In the genomic region with DNA sequence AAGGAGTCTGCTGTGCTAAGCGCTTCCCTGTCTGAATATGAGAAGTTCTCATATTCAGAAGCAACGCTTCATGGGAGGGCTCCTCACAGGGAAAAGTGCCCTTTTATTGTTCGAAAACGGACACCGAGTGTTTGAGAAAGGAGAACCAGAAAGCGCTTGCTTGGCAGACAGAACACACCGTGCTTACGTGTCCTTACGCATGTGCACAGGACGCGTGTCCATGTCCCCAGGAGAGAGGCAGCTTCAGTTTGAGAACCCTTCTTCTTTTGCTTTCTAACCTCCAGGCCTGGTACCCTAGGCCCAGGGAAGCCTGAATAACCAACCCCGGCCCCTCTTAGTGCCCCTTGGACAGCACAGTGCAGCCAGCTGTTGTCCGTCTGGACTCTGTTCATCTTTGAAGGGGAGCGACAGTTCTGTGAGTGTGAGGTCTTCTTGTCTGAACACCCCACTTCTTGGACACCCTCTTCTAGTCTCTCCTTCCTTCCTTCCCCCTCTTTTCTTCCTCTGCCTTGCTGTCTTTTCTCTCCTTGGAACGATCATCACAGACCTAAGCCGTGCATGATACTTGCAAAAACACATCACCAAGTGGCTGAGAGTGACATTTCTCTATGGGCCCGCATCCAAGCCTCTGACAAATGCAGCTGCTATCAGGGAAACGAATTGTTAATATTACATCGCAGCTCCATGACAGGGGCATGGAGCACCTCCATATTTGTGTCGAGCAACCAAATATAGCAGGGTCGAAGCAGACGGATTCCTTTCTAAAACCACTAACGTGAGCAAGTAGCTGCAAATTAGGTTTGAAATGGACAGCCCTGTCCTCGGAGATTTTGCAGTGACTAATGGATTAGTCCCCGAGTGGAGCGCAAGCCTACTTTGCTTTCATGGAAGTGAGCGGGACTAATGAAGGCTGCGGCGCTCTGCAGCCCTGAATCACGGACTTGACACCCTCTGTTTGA, we compare ENCODE assay signal across 9 mouse cellular contexts.
DNase-seq lines count a peak whose midpoint lies in the region; ATAC-seq and TF ChIP-seq lines count a peak whose summit lies in the region.
"Had no signal": no experiment of that assay in that cellular context is flagged by ENCODE, and none has a peak within 500 bp of the region (broad histone marks: within the 10 kb centered on the region; RNA-seq: fewer than 3 reads in every experiment).

No protein-coding gene starts in this region.

- no peak overlapping the region for H3K9ac ChIP-seq in embryonic facial prominence, embryonic 13.5 days
- H3K9ac ChIP-seq in hindbrain, postnatal 0 days (replicated peaks; ENCODE audit: low read length): no peak overlapping the region
- peak overlapping the region; percentile 23; the same call in 1 of the 2 replicates for H3K9ac ChIP-seq in neural tube, embryonic 13.5 days
- no peak overlapping the region for H3K9ac ChIP-seq in liver, embryonic 12.5 days
- H3K9ac ChIP-seq: liver, embryonic 15.5 days had no signal

- peak; percentile 18; the same call in 1 of the 2 replicates for TF ChIP-seq CTCF in hindbrain, postnatal 0 days (IDR thresholded peaks at IDR 0.05; ENCODE audit: low read depth)

- peak; percentile 30 to 37 for DNase-seq in layer of hippocampus, postnatal 10 days (ENCODE audit: low spot score in 2 of 2)
- no peak for DNase-seq in layer of hippocampus, postnatal 25 days (ENCODE audit: extremely low spot score in 1 of 2, low spot score in 1 of 2)
- peak; percentile 56 for DNase-seq in hindbrain, postnatal 0 days (ENCODE audit: low spot score)
- DNase-seq in thymus, postnatal 10 days (ENCODE audit: low spot score in 2 of 2): no peak
- DNase-seq: cerebellum, adult 9-10 months had no signal

- H3K27ac ChIP-seq in embryonic facial prominence, embryonic 13.5 days: 0 out of 2 replicates have a peak overlapping the region, but pooled peaks have one; percentile 11
- peak overlapping the region; percentile 22; the same call in 1 of the 2 replicates for H3K27ac ChIP-seq in hindbrain, postnatal 0 days
- H3K27ac ChIP-seq in neural tube, embryonic 13.5 days (replicated peaks): peak overlapping the region; percentile 61
- no peak overlapping the region for H3K27ac ChIP-seq in liver, embryonic 12.5 days
- H3K27ac ChIP-seq: liver, embryonic 15.5 days had no signal

- H3K4me3 ChIP-seq in embryonic facial prominence, embryonic 13.5 days: no peak overlapping the region
- H3K4me3 ChIP-seq in hindbrain, postnatal 0 days (ENCODE audit: low read length): no peak overlapping the region
- no peak overlapping the region for H3K4me3 ChIP-seq in neural tube, embryonic 13.5 days
- H3K4me3 ChIP-seq in liver, embryonic 12.5 days: no peak overlapping the region
- H3K4me3 ChIP-seq: liver, embryonic 15.5 days had no signal

- no peak for ATAC-seq in embryonic facial prominence, embryonic 13.5 days (ENCODE audit: insufficient number of reproducible peaks, insufficient read depth, low FRiP score, low TSS enrichment, low read depth)
- no peak for ATAC-seq in hindbrain, postnatal 0 days
- ATAC-seq in neural tube, embryonic 13.5 days (ENCODE audit: low read depth): peak; percentile 64; the same call in 1 of the 2 replicates
- ATAC-seq in liver, embryonic 12.5 days: no peak

- peaks cover 37% of the 10 kb centered on the region for H3K4me1 ChIP-seq in embryonic facial prominence, embryonic 13.5 days
- H3K4me1 ChIP-seq in hindbrain, postnatal 0 days (ENCODE audit: insufficient read depth, low read length): 0 out of 2 replicates have a peak, but pooled peaks cover 4% of the 10 kb centered on the region
- peaks cover 49% of the 10 kb centered on the region for H3K4me1 ChIP-seq in neural tube, embryonic 13.5 days (replicated peaks)
- H3K4me1 ChIP-seq in liver, embryonic 12.5 days: no peaks in the 10 kb centered on the region
- H3K4me1 ChIP-seq: liver, embryonic 15.5 days had no signal

- H3K4me2 ChIP-seq in embryonic facial prominence, embryonic 13.5 days: no peak overlapping the region
- H3K4me2 ChIP-seq in hindbrain, postnatal 0 days (ENCODE audit: low read depth, low read length): no peak overlapping the region
- H3K4me2 ChIP-seq in neural tube, embryonic 13.5 days: no peak overlapping the region
- H3K4me2 ChIP-seq in liver, embryonic 12.5 days: no peak overlapping the region
- H3K4me2 ChIP-seq: liver, embryonic 15.5 days had no signal

- no peaks in the 10 kb centered on the region for H3K36me3 ChIP-seq in embryonic facial prominence, embryonic 13.5 days
- no peaks in the 10 kb centered on the region for H3K36me3 ChIP-seq in hindbrain, postnatal 0 days (ENCODE audit: insufficient read depth, low read length)
- no peaks in the 10 kb centered on the region for H3K36me3 ChIP-seq in neural tube, embryonic 13.5 days
- H3K36me3 ChIP-seq in liver, embryonic 12.5 days: no peaks in the 10 kb centered on the region
- H3K36me3 ChIP-seq: liver, embryonic 15.5 days had no signal

- WGBS in embryonic facial prominence, embryonic 13.5 days: 73% methylated on average over 30 of the region's 30 CpGs
- WGBS in hindbrain, postnatal 0 days: 44% methylated on average over 30 of the region's 30 CpGs
- 54% methylated on average over 30 of the region's 30 CpGs for WGBS in neural tube, embryonic 13.5 days
- WGBS in liver, embryonic 12.5 days (ENCODE audit: insufficient replicate concordance): 77% methylated on average over 30 of the region's 30 CpGs

- H3K9me3 ChIP-seq in embryonic facial prominence, embryonic 13.5 days: no peaks in the 10 kb centered on the region
- H3K9me3 ChIP-seq in hindbrain, postnatal 0 days (ENCODE audit: low read length): no peaks in the 10 kb centered on the region
- H3K9me3 ChIP-seq in neural tube, embryonic 13.5 days: no peaks in the 10 kb centered on the region
- H3K9me3 ChIP-seq in liver, embryonic 12.5 days (replicated peaks): no peaks in the 10 kb centered on the region
- H3K9me3 ChIP-seq: liver, embryonic 15.5 days had no signal

- no peaks in the 10 kb centered on the region for H3K27me3 ChIP-seq in embryonic facial prominence, embryonic 13.5 days
- H3K27me3 ChIP-seq in hindbrain, postnatal 0 days (ENCODE audit: insufficient read depth, low read length): no peaks in the 10 kb centered on the region; the same call in 1 of the 2 replicates
- peaks cover 3% of the 10 kb centered on the region for H3K27me3 ChIP-seq in neural tube, embryonic 13.5 days
- H3K27me3 ChIP-seq in liver, embryonic 12.5 days (replicated peaks): no peaks in the 10 kb centered on the region
- H3K27me3 ChIP-seq: liver, embryonic 15.5 days had no signal

Comparison
In these comparisons a context has a peak if more than half of its experiments do, and no peak if none do; other contexts are left out.
1. DNase-seq: peak in layer of hippocampus, postnatal 10 days (2 of 2) and hindbrain, postnatal 0 days (single experiment); none in layer of hippocampus, postnatal 25 days (0 of 2) and thymus, postnatal 10 days (0 of 2).